Mouse (Mus musculus) left cerebral cortex, adult 11 months (tissue): ENCODE results near the gene Mbnl2.

Source experiments
- DNase-seq: peaks from one replicate; pipeline ENCODE4 v3.0.0; 2022; ENCODE audit warnings: low spot score

The Mbnl2 gene

GRCm38 (mm10) chr14:120274746-120275145, 723 bp upstream of the Mbnl2 start:
- DNase-seq = no peak

DNA sequence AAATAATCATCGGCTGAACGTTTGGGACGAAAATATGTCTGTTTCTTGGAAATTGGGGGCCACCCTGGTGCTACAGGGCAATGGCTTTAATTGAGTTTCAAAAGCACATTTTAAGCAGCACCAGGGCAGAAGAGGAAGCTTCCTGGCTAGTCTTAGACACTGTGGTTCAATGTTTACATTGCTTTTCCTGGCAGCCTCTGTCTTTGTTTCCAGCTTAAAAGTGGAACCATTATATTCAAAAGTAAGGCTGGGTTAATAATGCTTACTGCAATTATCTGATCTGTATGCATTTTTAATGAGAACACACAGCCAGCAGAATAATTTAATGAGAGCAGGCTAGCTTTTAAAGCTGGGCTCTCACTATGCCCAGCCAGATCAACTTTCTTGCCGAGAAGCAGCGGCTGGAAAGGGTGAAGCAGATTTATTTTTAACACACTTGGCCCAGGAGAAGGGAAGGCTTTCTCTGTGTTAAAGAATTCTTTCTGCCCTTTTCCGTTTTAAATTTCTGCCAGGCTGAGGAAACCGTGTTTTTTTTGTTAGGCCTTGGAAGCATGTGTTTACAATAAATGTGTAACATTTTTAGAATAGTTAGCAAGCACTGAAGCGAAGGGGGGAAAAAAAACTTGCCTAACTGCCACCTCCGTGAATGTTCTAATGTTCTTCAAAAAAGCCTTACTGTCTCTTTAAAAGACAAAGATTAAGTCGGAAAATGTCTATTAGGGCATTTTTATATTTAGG, 1.0 kb downstream of the Mbnl2 start:
- DNase-seq = no peak

DNA sequence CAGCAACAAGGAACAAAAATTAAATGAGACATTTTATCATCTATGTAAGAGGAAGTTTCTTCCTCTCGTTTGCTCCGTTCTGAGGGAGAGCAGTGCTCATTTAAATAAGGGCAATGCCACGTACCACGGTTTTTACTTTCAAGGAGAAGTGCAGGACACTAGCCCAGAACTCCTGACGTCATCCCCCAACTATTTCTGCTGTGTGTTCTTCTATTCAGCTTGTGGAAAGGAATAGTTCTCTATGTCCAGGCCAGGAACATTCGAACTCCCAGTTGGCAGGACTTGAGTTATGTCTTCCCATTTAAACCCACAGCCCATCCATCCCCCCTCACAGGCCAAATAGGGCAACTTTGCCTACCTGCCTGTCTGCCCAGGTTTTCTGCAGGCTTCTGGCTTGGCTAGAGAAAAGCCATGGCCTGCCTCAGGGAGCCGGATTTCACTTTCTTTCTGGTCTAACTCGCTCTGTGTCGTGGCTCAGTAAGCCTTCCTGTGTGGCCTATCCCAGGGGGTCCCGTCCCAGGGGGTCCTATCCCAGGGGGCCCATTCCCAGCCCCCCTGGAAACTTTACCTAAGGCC, 1.7 kb downstream of the Mbnl2 start:
- DNase-seq = no peak

DNA sequence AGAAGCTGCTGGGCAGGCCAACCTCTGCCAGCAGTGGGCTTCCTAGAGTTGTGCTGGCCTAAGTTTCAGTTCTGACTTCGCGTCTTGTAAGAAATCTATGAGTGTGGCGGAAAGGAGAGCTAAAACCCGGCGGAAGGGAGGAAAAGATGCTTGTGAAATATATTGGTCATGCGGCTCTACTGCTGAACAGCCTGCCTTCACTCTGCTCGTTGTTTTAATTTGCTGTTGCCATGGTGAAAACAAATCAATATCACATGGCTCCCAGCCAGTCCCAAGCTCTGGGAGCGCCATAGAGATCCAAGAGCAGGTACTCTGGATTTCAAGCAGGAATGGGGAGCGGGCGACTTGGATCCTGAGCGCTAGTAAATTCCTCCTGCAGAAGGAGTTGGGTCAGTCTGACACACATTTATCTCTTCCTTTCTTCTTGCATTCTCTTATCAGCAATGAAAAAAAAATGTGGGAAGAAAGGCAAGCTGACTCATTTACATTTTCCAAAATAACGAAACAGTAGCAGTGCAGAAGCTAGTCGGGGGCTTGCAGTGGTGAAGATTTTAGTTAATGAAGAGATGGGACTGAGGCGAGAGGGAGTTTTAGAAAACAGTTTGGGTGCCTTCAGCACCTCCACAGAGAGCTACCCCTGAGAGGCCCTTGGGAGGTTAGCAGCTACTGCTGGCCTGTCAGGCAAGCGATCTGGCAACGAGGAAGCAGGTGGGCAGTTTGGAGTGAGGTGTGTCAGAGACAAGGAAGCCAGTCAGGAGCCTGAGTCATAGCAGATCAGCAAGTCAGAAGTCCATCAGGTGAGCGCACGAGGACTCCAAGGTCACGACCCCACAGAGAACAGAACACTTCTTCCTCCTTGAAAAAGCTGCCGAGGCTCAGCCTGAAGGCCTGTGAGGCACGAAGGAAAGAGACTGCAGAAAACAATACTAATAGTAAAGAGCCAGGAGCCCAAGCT, 3.1 kb downstream of the Mbnl2 start:
- DNase-seq = no peak

- no peak for DNase-seq
These were observed 4.7 kb downstream of the Mbnl2 start for GRCm38 (mm10) chr14:120280136-120280535.

DNA sequence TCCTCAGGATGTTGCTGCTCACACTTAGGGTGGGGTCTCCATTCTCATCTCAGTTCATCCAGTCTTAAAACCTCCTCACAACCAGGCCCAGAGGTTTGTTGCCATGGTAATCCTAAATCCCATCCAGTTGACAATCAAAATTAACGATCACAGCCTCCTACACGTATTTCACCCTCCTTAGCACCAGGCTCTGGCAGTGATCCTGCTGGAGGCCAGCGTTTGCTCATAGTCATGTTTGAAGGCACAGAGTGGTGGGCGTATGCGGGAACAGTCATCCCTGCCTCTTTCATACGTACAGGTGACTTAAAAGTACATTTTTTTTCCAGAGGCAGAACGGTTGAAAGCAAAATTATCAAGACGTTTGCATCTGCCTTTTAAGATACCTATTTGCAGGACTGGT, 8.3 kb downstream of the Mbnl2 start:
- no peak for DNase-seq

- DNase-seq = no peak
These were observed 9.0 kb downstream of the Mbnl2 start for GRCm38 (mm10) chr14:120284504-120284903.

DNA sequence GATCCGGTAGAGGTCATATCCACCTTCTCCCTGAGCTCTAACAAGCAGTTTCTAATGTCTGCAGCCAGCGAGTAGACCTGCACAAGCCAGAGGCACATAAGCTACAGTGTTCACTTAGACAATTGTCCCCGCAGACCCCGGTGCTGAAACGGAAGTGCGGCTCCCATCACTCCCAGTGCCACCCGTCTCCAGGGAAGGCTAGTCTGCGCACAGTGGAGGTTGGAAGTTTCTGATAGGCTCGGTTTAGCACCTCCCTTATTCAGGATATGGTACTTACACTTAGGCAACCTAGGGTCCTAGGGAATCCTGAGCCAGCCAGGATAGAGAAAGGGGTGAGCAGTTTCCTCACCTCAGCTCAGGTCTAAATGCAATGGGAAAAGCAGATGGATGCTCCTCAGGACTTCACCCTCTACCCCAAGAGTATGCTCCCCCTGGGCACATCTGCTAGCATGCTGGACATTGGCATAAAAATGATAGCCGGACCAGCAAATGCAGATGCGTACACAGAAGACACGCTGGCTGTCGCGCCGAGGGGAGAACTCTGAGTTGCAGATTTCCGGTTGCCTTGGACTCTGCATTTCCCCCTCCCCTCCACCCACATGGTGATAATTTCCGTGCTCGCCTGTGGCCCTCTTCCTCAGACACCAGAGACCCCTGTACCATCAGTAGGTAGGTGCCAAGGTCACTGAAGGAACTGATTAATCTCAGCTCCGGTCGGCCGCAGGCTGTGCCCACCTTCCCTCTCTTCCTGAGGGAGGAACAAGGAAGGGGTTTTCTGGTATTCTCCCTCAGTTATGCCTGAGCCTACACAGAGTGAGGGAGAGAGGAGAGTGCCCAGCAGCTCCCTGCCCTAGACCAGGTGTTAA, 11.9 kb downstream of the Mbnl2 start:
- no peak for DNase-seq

GRCm38 (mm10) chr14:120287987-120288275, 12.5 kb downstream of the Mbnl2 start:
- no peak for DNase-seq

- DNase-seq = no peak
These were observed 13.0 kb downstream of the Mbnl2 start for GRCm38 (mm10) chr14:120288378-120289002.

DNA sequence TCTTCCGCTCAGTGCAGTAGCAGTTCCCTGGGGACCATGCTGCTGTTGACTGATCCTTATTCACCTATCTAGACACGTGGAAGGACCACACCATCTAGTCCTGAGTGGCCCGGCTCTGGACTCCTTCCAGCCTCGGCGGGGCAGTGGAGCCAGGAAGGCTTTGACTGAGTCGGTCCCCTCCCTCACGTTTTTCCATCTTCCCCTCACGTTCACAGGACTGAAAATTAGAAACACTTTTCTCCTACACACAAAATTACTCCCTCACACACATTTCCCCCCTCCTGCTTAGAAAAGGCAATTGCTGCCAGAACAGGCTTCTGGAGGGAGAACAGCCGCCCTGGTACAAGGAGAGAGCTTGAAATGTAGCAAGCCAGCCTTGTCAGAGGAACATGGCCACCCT, 13.6 kb downstream of the Mbnl2 start:
- DNase-seq = no peak

- DNase-seq = no peak
These were observed 14.1 kb downstream of the Mbnl2 start for GRCm38 (mm10) chr14:120289528-120289927.

- DNase-seq = no peak
These were observed 15.8 kb downstream of the Mbnl2 start for GRCm38 (mm10) chr14:120291226-120291757.

DNA sequence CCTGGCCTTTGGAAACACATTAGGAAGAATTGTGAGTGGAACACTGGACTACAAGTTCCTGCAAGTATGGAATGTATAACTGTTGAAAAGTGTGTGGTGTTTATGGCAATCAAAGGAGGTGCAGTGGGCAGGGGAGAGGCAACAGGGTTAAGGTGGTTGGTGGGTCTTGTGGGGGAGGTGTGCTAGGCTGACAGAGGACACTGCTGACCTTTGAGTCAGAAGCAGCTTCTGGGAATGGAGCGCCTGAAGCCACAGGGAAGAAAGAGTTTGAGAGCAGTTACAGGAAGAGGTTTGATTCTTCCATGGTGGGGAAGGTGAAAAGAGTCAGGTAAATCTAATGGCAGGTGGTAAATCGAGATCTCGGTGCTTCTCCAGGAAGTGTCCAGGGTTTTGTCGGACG, 16.7 kb downstream of the Mbnl2 start:
- DNase-seq = no peak

- DNase-seq = no peak
These were observed 17.2 kb downstream of the Mbnl2 start for GRCm38 (mm10) chr14:120292617-120293195.

- DNase-seq = no peak
These were observed 19.0 kb downstream of the Mbnl2 start for GRCm38 (mm10) chr14:120294480-120294879.

DNA sequence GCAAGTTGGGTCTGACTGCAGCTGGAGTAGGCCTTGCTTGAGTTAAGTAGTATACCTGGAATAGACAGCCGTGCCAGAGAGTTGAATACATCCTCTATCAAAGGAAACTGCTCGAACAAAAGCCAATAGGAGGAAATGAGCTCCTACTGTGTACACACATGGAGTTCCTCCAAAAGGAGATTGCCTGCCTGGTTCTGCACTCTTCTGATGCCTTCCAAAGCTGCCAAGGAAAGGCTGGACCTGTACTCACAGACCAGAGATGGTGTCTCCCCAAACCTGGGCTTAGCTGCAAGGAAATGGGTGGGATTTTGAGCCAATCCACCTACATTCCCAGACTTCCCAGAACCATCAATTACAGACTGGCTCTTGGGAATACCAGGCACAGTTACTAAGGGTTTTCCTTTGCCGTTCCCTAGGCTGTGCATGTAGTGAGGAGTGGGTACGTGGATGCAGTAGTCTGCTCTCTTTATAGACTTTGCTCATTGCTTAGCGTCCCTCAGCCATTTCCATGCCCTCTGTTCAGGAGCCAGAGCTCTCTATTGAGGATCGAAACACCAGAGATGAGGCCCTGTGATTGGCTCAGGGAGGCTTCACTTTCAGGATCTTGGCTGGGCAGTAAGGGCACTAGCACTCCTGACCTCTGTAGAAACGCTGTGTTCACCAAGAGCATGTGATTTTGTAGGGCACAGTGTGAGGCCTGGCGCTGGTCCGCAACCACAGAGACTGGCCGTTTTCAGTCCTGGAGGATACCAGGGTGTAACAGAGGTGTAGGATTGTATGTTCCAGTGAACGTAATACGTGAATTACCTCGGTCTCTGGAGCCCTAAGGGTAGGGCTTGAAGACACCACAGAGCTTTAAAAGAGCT, 20.1 kb downstream of the Mbnl2 start:
- no peak for DNase-seq

- no peak for DNase-seq
These were observed 20.9 kb downstream of the Mbnl2 start for GRCm38 (mm10) chr14:120296231-120297006.

DNA sequence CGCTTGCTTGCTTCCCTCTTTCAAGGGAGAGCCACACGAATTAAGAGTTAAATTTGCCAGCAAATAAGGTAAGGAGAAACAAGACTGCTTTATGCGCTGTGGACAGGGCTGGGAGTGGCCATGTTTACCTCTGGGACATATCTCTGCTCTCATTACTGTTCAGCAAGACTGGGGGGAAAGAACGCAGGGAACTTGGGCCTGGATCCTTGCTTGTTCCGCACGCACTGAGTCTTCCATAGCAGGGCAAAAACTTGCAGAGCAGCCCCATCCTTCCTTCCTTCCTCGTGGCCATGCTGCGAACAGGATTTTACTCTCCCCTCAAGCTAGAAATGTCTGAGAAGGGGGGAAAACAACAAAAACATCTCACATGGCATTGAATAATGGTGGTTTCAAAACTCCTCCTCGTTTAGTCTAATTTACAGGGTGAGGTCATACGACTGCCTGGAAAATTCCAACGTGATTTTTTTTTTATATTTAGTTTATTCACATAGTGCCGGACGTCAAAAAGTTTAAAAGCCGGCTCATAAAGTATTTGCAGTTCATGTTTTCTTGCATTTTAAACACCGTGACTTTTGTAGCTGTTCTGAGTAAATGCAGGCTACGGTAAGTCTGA, 21.8 kb downstream of the Mbnl2 start:
- DNase-seq = no peak
